18 mouse cellular contexts compared by ENCODE assay signal in the genomic region with DNA sequence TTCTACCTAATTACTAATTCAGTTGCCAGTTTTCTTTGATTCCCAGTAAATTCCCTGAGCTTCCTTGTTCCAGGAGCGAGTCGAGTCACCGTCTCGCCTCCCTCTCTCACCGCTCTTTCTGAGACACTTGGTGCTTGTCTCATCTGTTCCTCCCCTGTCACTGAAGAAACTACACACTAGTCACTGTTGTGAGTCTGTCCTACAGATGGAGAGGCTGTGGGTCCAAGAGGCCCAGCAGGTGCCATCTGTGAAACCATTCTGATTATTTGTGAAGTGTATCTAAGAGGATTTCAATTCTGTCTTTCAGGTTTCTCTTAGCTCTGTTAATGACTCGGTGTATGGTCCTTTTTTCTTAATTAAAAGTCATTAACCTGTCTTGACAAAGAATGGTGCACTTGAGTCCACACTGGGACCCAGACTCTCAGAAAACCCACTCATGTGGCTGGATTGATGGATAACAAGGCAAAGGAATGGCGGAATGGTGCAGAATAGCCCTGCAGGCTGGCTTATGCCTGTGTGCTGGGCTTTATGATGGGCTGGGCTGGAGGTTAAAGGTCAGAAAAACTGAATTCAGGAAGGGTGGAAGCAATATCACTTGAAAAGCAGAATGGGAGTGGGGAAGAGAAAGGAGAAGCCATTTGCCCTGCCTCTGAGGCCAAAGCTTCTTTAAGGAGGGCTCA.
DNase-seq lines count a peak whose midpoint lies in the region; ATAC-seq and TF ChIP-seq lines count a peak whose summit lies in the region.
"Had no signal": no experiment of that assay in that cellular context is flagged by ENCODE, and none has a peak within 500 bp of the region (broad histone marks: within the 10 kb centered on the region; RNA-seq: fewer than 3 reads in every experiment).

No protein-coding gene starts in this region.

- no peak overlapping the region for H3ac ChIP-seq in myocyte (ENCODE audit: control insufficient read depth, insufficient read length)

- no peak for ATAC-seq in hindbrain, embryonic 13.5 days (ENCODE audit: low FRiP score)
- ATAC-seq in kidney, embryonic 16.5 days (ENCODE audit: low FRiP score, low TSS enrichment) = no peak
- ATAC-seq: Patski had no signal

- peaks cover 31% of the 10 kb centered on the region for H3K4me1 ChIP-seq in forebrain, embryonic 10.5 days
- peaks cover 15% of the 10 kb centered on the region for H3K4me1 ChIP-seq in hindbrain, embryonic 13.5 days (replicated peaks)
- no peaks in the 10 kb centered on the region for H3K4me1 ChIP-seq in kidney, embryonic 16.5 days (ENCODE audit: insufficient read depth, low read length)
- H3K4me1 ChIP-seq: limb, embryonic 12.5 days had no signal

- H3K4me3 ChIP-seq in forebrain, embryonic 10.5 days = no peak overlapping the region
- no peak overlapping the region for H3K4me3 ChIP-seq in hindbrain, embryonic 13.5 days
- no peak overlapping the region for H3K4me3 ChIP-seq in myocyte
- H3K4me3 ChIP-seq in kidney, embryonic 16.5 days (ENCODE audit: low read length) = no peak overlapping the region
- H3K4me3 ChIP-seq: heart, adult 2 months; limb, embryonic 12.5 days; megakaryocyte, embryonic 14.5 days; neural tube, embryonic 13.5 days had no signal

- 50% methylated on average over 7 of the region's 7 CpGs for WGBS in forebrain, embryonic 10.5 days
- 77% methylated on average over 7 of the region's 7 CpGs for WGBS in hindbrain, embryonic 13.5 days
- 86% methylated on average over 7 of the region's 7 CpGs for WGBS in kidney, embryonic 16.5 days

- H3K36me3 ChIP-seq in forebrain, embryonic 10.5 days (replicated peaks) = no peaks in the 10 kb centered on the region
- H3K36me3 ChIP-seq in hindbrain, embryonic 13.5 days = no peaks in the 10 kb centered on the region
- H3K36me3 ChIP-seq in myocyte (ENCODE audit: control insufficient read depth, insufficient read depth) = no peaks in the 10 kb centered on the region
- no peaks in the 10 kb centered on the region for H3K36me3 ChIP-seq in kidney, embryonic 16.5 days (ENCODE audit: insufficient read depth, low read length)
- H3K36me3 ChIP-seq: limb, embryonic 12.5 days; neural tube, embryonic 13.5 days had no signal

- H3K27me3 ChIP-seq in forebrain, embryonic 10.5 days (ENCODE audit: poor library complexity, severe bottlenecking) = no peaks in the 10 kb centered on the region
- no peaks in the 10 kb centered on the region for H3K27me3 ChIP-seq in hindbrain, embryonic 13.5 days
- no peaks in the 10 kb centered on the region for H3K27me3 ChIP-seq in myocyte (ENCODE audit: control insufficient read depth, insufficient read depth, insufficient read length)
- H3K27me3 ChIP-seq in kidney, embryonic 16.5 days (ENCODE audit: insufficient read depth, low read length) = no peaks in the 10 kb centered on the region
- H3K27me3 ChIP-seq: CH12.LX; limb, embryonic 12.5 days; neural tube, embryonic 13.5 days; Patski had no signal

- no peak for TF ChIP-seq POLR2A in myocyte (IDR thresholded peaks at IDR 0.05; ENCODE audit: insufficient read length, low read depth)

- H3K79me2 ChIP-seq in myocyte (ENCODE audit: control insufficient read depth, insufficient read depth) = no peaks in the 10 kb centered on the region

- no peak overlapping the region for H3K4me2 ChIP-seq in hindbrain, embryonic 13.5 days
- H3K4me2 ChIP-seq in myocyte (ENCODE audit: low read depth) = peak overlapping the region; percentile 63
- H3K4me2 ChIP-seq in kidney, embryonic 16.5 days (replicated peaks; ENCODE audit: low read depth, low read length) = no peak overlapping the region
- H3K4me2 ChIP-seq: limb, embryonic 12.5 days; neural tube, embryonic 13.5 days had no signal

- H3K9me3 ChIP-seq in forebrain, embryonic 10.5 days = no peaks in the 10 kb centered on the region
- no peaks in the 10 kb centered on the region for H3K9me3 ChIP-seq in hindbrain, embryonic 13.5 days
- H3K9me3 ChIP-seq in kidney, embryonic 16.5 days (ENCODE audit: low read length) = no peaks in the 10 kb centered on the region
- H3K9me3 ChIP-seq: limb, embryonic 12.5 days; neural tube, embryonic 13.5 days had no signal

- H3K9ac ChIP-seq in hindbrain, embryonic 13.5 days = no peak overlapping the region
- no peak overlapping the region for H3K9ac ChIP-seq in kidney, embryonic 16.5 days (replicated peaks; ENCODE audit: low read length)
- H3K9ac ChIP-seq: limb, embryonic 12.5 days; neural tube, embryonic 13.5 days had no signal

- H3K27ac ChIP-seq in forebrain, embryonic 10.5 days = peak overlapping the region; percentile 75
- H3K27ac ChIP-seq in hindbrain, embryonic 13.5 days = peak overlapping the region; percentile 66
- H3K27ac ChIP-seq in kidney, embryonic 16.5 days (ENCODE audit: low read length) = no peak overlapping the region
- H3K27ac ChIP-seq: limb, embryonic 12.5 days; neural tube, embryonic 13.5 days had no signal

- DNase-seq in layer of hippocampus, adult 9-11 months = peak; percentile 35
- DNase-seq in layer of hippocampus, postnatal 25 days (ENCODE audit: extremely low spot score in 1 of 2, low spot score in 1 of 2) = no peak
- DNase-seq in forebrain, embryonic 10.5 days (ENCODE audit: extremely low spot score, low spot score) = peak; percentile 37
- no peak for DNase-seq in frontal cortex, postnatal 14 days (ENCODE audit: low spot score in 2 of 2)
- no peak for DNase-seq in lung, adult 18-20 months
- DNase-seq: adrenal gland, postnatal 14 days; kidney, adult 11 months; lung, adult 2 months; thymus, adult 2 months had no signal

TF ChIP-seq in myocyte, 11 proteins besides CTCF, POLR2A, EP300 and RAD21:
- no peak for TF ChIP-seq MYOG (IDR thresholded peaks at IDR 0.05; ENCODE audit: control insufficient read depth in 1 of 3, insufficient read depth in 1 of 3, insufficient read length in 2 of 3, low read depth in 2 of 3)
- TF ChIP-seq TCF12 (IDR thresholded peaks at IDR 0.05; ENCODE audit: insufficient read depth, poor library complexity, severe bottlenecking) = no peak
- TF ChIP-seq CEBPB (IDR thresholded peaks at IDR 0.05; ENCODE audit: insufficient read depth, poor library complexity, severe bottlenecking) = no peak
- no peak for TF ChIP-seq POLR2AphosphoS2 (IDR thresholded peaks at IDR 0.05; ENCODE audit: insufficient read length, low read depth)
- TF ChIP-seq SRF (IDR thresholded peaks at IDR 0.05; ENCODE audit: control insufficient read depth, insufficient read length, low read depth) = no peak

Comparison
In these comparisons a context has a peak if more than half of its experiments do, and no peak if none do; other contexts are left out.
1. DNase-seq: peak in layer of hippocampus, adult 9-11 months (single experiment) and forebrain, embryonic 10.5 days (single experiment); none in layer of hippocampus, postnatal 25 days (0 of 2), frontal cortex, postnatal 14 days (0 of 2) and lung, adult 18-20 months (0 of 2).